Mouse (Mus musculus) cerebellum, postnatal 25 days (tissue): Measurements from ENCODE around the gene Cd300a.
A peak's percentile ranks its signal among the peaks of the same experiment; 100 is the strongest.

Experiments used
- DNase-seq, 2 experiments: peaks; one replicate each; pipeline ENCODE4 v3.0.0; 2021; ENCODE audit warnings: mixed read lengths in 2 of 2

Gene Cd300a

GRCm38 (mm10) chr11:114889991-114890518 is at the start of gene Cd300a:
Gene Cd300a, plus strand, starts transcription at chr11:114890041.
- DNase-seq = no peak

GRCm38 (mm10) chr11:114843818-114844463 is 45.9 kb upstream of the Cd300a start:
- DNase-seq = no peak

GRCm38 (mm10) chr11:114844464-114845220 is 45.2 kb upstream of the Cd300a start:
- no peak for DNase-seq

GRCm38 (mm10) chr11:114846336-114846735 is 43.5 kb upstream of the Cd300a start:
- no peak for DNase-seq

GRCm38 (mm10) chr11:114847008-114847407 is 42.8 kb upstream of the Cd300a start:
- no peak for DNase-seq

GRCm38 (mm10) chr11:114849572-114849971 is 40.3 kb upstream of the Cd300a start:
- peak; percentile 24 to 34 for DNase-seq

- peak in 1 of 2 experiments; percentile 51 for DNase-seq
Measured at GRCm38 (mm10) chr11:114850066-114850451, 39.8 kb upstream of the Cd300a start.

- peak in 1 of 2 experiments; percentile 83 for DNase-seq
Measured at GRCm38 (mm10) chr11:114850452-114851268, 39.2 kb upstream of the Cd300a start, which contains the start of gene Gprc5c. Gene Gprc5c, plus strand, starts transcription at chr11:114851152.

- DNase-seq = peak; percentile 98 to 99
Measured at GRCm38 (mm10) chr11:114851269-114851607, 38.6 kb upstream of the Cd300a start.

GRCm38 (mm10) chr11:114851608-114852310 is 38.1 kb upstream of the Cd300a start:
- DNase-seq = peak; percentile 95 to 96

- DNase-seq = peak in 1 of 2 experiments; percentile 71
Measured at GRCm38 (mm10) chr11:114852311-114853173, 37.3 kb upstream of the Cd300a start.

- peak; percentile 60 to 70 for DNase-seq
Measured at GRCm38 (mm10) chr11:114853174-114853838, 36.5 kb upstream of the Cd300a start.

GRCm38 (mm10) chr11:114854581-114854980 is 35.3 kb upstream of the Cd300a start:
- no peak for DNase-seq

- no peak for DNase-seq
Measured at GRCm38 (mm10) chr11:114856125-114856524, 33.7 kb upstream of the Cd300a start.

GRCm38 (mm10) chr11:114858641-114859040 is 31.2 kb upstream of the Cd300a start:
- DNase-seq = no peak

GRCm38 (mm10) chr11:114861057-114861456 is 28.8 kb upstream of the Cd300a start:
- peak in 1 of 2 experiments; percentile 27 for DNase-seq

GRCm38 (mm10) chr11:114862687-114863086 is 27.2 kb upstream of the Cd300a start:
- no peak for DNase-seq

GRCm38 (mm10) chr11:114863918-114864420 is 25.9 kb upstream of the Cd300a start:
- DNase-seq = peak in 1 of 2 experiments; percentile 23

- DNase-seq = peak; percentile 61
Measured at GRCm38 (mm10) chr11:114865999-114866398, 23.8 kb upstream of the Cd300a start.
